Mouse (Mus musculus): ENCODE data around the gene Olfr395. TPM values are rescaled to one million over a fixed set of nuclear protein-coding genes. Genes with fewer than 3 reads are reported as not detected.
"Not testable (repeated sequence)": the region's sequence is repeated elsewhere in the genome, so short reads cannot be mapped to it uniquely, and the experiment has no call there.

The Olfr395 gene
- not detected in 2 replicates for polyA plus RNA-seq (2015; fragmentation: Nextera tagmentation; extraction: Ambion mirVana)

- 80% methylated on average over 4 of the region's 4 CpGs for WGBS
- not testable (repeated sequence) for H3K4me1 ChIP-seq; ATAC-seq (ENCODE audit: low FRiP score, low read depth); H3K9me3 ChIP-seq; H3K27me3 ChIP-seq; H3K9ac ChIP-seq; H3K4me3 ChIP-seq; H3K4me2 ChIP-seq (replicated peaks); H3K36me3 ChIP-seq; H3K27ac ChIP-seq
Observed at GRCm38 (mm10) chr11:73909199-73909598, at the start of gene Olfr395. TSS of gene Olfr395 (minus strand) at chr11:73909299.

- no peak within 1 kb of the TSS for H3K9ac ChIP-seq
Observed at GRCm38 (mm10) chr11:73936377-73936776, 27.3 kb upstream of the Olfr395 start, which contains the start of gene Olfr23. TSS of gene Olfr23 (plus strand) at chr11:73936677.

GRCm38 (mm10) chr11:73890671-73891070 is 18.4 kb downstream of the Olfr395 start, which contains the start of gene Olfr394:
TSS of gene Olfr394 (minus strand) at chr11:73890771.
- Histone ChIP-seq H3K4me1 (no peaks in the 10 kb centered on the region), H3K27me3 (no peaks in the 10 kb centered on the region), H3K9ac (no peak within 1 kb of the TSS), H3K4me3 (no peak within 1 kb of the TSS), H3K27ac (no peak within 1 kb of the TSS), H3K4me2 (replicated peaks) (no peak within 1 kb of the TSS), H3K36me3 (no peaks in the 10 kb centered on the region), H3K9me3 (0 out of 2 replicates have a peak, but pooled peaks cover 4% of the 10 kb centered on the region)
- ATAC-seq (ENCODE audit: low FRiP score, low read depth): no peak
- 81% methylated on average over 1 of the region's 1 CpGs for whole genome bisulfite sequencing

More at GRCm38 (mm10) chr11:73936377-73936776, 27.3 kb upstream of the Olfr395 start, which contains the start of gene Olfr23:
- no peak for ATAC-seq (ENCODE audit: low FRiP score, low read depth)
- Histone ChIP-seq H3K9me3 (0 out of 2 replicates have a peak, but pooled peaks cover 7% of the 10 kb centered on the region), H3K27me3 (no peaks in the 10 kb centered on the region), H3K4me2 (replicated peaks) (no peak within 1 kb of the TSS), H3K4me1 (no peaks in the 10 kb centered on the region), H3K4me3 (no peak within 1 kb of the TSS), H3K36me3 (no peaks in the 10 kb centered on the region), H3K27ac (no peak within 1 kb of the TSS)

Other genes with a start within 250 kb of the Olfr395 start
- not detected in 2 replicates for gene Zfp735, start 220.5 kb downstream of the Olfr395 start, polyA plus RNA-seq (2015; fragmentation: Nextera tagmentation; extraction: Ambion mirVana)
- not detected in 2 replicates for gene Olfr389, start 128.6 kb downstream of the Olfr395 start, polyA plus RNA-seq (2015; fragmentation: Nextera tagmentation; extraction: Ambion mirVana)
- gene Olfr390, start 126.3 kb downstream of the Olfr395 start, polyA plus RNA-seq (2015; fragmentation: Nextera tagmentation; extraction: Ambion mirVana): not detected in 2 replicates
- not detected in 2 replicates for gene Olfr391-ps, start 106.2 kb downstream of the Olfr395 start, polyA plus RNA-seq (2015; fragmentation: Nextera tagmentation; extraction: Ambion mirVana)
- not detected in 2 replicates for gene Olfr392, start 92.2 kb downstream of the Olfr395 start, polyA plus RNA-seq (2015; fragmentation: Nextera tagmentation; extraction: Ambion mirVana)
- not detected in 2 replicates for gene Olfr393, start 57.8 kb downstream of the Olfr395 start, polyA plus RNA-seq (2015; fragmentation: Nextera tagmentation; extraction: Ambion mirVana)
- gene Olfr394, start 18.5 kb downstream of the Olfr395 start, polyA plus RNA-seq (2015; fragmentation: Nextera tagmentation; extraction: Ambion mirVana): not detected in 2 replicates
- gene Olfr23, start 27.4 kb upstream of the Olfr395 start, polyA plus RNA-seq (2015; fragmentation: Nextera tagmentation; extraction: Ambion mirVana): not detected in 2 replicates
- gene Olfr397, start 51.5 kb upstream of the Olfr395 start, polyA plus RNA-seq (2015; fragmentation: Nextera tagmentation; extraction: Ambion mirVana): not detected in 2 replicates
- gene Olfr398, start 81.1 kb upstream of the Olfr395 start, polyA plus RNA-seq (2015; fragmentation: Nextera tagmentation; extraction: Ambion mirVana): not detected in 2 replicates
- gene Olfr139, start 147.3 kb upstream of the Olfr395 start, polyA plus RNA-seq (2015; fragmentation: Nextera tagmentation; extraction: Ambion mirVana): not detected in 2 replicates
- not detected in 2 replicates for gene Olfr399, start 147.3 kb upstream of the Olfr395 start, polyA plus RNA-seq (2015; fragmentation: Nextera tagmentation; extraction: Ambion mirVana)
- not detected in 2 replicates for gene Zfp616, start 160.7 kb upstream of the Olfr395 start, polyA plus RNA-seq (2015; fragmentation: Nextera tagmentation; extraction: Ambion mirVana)
- gene Olfr401, start 204.4 kb upstream of the Olfr395 start, polyA plus RNA-seq (2015; fragmentation: Nextera tagmentation; extraction: Ambion mirVana): not detected in 2 replicates
- not detected in 2 replicates for gene Olfr402, start 244.2 kb upstream of the Olfr395 start, polyA plus RNA-seq (2015; fragmentation: Nextera tagmentation; extraction: Ambion mirVana)

Measured in limb, embryonic 13.5 days (tissue).